Mouse (Mus musculus): ENCODE measurements around the gene Tnfrsf25.
A peak's percentile ranks its signal among the peaks of the same experiment; 100 is the strongest.

Tnfrsf25 gene

DNA sequence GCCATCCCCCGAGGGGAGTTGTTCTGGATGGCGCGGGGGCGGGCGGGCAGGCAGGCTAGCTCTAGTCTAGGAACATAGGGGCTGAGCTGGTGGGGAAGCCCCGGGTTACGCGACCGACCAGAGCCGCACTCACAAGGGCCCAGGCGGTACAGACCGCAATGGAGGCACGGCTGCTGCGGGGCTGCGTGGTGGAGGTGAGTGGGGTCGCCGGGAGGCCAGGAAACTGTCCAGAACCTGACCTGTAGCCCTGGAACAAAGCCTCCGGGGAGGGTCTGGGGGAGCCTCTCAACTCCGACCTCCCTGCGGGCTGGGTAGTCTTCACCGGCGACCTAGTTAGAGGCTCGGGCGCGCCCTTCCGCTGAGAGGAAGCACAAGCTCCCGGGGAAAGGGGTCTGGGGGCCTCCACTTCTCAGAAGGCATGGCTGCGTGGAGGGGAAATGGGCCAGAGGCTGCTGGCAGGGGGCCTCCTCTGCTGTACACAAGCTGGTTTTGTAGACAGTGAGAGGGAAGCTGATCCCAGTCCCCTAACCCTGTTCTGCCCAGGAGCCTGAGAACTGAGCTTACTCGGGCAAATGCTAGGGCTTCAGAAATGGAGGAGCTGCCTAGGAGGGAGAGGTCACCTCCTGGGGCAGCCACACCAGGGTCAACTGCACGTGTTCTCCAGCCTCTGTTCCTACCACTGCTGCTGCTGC lies at the start of gene Tnfrsf25:
Gene Tnfrsf25, plus strand, starts transcription at position 14 of the 692 bp plus-strand sequence.
- DNase-seq (ENCODE audit: low spot score), result no peak

DNA sequence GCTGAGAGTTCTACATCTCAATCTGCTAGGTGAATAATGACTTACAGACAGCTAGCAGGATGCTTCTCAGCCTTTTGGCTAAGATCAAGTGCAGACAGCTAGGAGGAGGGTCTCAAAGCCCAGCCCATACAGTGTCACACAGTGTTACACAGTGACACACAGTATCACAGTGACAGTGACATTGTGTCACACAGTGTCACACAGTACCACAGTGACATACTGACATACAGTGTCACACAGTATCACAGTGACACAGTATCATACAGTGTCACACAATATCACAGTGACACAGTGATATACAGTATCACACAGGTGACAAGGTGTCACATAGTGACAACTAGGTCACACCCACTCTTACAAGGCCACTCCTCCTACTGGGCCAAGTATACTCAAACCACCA lies 48.5 kb upstream of the Tnfrsf25 start:
- DNase-seq (ENCODE audit: low spot score), result no peak

DNA sequence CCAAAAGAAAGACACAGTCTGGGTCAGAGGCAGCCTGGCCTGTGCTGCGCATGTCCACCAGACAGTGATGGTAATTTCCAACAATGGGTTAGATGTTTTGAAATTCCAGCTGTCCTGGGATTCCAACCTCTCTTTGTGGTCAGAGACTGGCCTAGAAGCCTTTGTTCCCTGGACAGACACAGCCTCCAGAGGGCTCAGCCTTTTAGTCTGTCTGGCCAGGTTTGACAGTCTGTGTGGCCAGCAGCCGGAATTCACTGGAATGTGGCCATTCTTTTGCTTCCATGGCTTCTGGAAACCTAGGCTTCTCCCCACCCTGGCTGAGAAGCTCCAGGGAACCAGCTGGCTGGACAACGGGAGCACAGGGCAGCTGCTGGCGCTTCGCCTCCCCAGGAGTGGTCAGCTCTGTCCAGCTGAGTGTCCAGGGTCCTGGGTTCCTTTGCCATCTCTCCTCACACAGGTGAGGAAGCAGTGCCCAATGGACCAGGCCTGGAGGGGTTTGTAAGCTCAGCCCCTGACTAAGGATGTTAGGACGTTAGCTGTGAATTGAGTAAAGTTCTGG lies 47.5 kb upstream of the Tnfrsf25 start:
- no peak for DNase-seq (ENCODE audit: low spot score)

DNA sequence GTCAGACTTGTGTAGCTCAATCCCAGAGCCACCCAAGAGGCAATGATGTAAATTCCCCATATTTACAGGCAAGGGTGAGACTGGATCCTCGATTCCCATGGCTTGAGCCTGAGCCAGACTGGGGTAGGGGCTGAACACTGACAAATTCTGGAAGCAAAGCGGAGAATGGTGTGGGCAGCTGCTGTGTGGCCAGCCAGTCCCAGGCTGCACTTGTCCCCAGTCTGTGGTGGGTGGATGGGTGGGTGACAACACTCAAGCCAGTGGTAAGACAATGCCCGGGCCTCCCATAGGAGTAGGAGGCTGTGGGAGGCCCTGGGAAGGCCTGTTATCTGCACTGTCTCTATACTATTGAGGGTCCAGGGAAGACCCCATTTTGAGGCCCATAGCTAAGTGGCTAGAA lies 46.5 kb upstream of the Tnfrsf25 start:
- no peak for DNase-seq (ENCODE audit: low spot score)

DNA sequence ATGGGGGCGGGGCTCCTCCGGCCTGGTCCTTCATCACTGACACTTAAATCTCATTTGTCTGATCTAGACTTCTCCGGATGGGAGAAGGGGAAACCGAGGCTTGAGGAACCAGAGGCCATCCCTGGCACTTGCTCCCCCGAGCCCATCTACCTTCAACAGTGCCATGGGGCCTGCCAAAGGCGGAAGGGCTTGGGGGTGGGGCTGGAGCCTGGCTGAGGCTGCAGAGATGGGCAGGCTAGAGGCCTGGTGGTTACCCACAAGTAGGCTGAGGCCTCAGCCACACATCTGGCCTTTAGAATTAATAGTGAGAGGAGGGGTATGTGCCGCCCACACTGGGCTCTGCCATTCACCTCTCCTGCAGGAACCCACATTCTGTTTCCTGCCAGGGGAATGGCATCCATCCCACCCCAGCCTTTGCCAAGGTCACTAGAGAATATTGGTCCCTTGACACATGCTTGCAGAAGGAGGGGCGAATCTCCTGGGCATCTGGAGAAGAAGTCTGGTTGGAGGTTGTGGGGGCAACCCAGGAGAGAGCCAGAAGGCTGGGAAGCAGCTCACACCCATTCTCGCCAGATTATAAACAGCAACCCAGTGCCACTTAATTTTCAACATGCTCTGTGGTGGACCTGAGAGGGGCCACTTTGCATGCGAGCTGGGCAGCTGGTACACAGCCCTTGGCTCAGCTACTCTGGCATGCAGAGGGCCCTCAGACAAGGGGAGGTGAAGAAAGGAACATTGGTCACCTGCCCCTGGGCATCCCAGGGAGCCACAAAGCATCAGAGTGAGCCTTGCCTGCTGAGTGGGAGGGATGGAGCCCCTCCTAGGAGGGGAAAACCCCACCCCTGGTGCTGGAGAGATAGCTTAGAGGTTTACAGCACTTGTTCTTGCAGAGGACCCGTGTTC lies 45.0 kb upstream of the Tnfrsf25 start:
- DNase-seq (ENCODE audit: low spot score), result no peak

DNA sequence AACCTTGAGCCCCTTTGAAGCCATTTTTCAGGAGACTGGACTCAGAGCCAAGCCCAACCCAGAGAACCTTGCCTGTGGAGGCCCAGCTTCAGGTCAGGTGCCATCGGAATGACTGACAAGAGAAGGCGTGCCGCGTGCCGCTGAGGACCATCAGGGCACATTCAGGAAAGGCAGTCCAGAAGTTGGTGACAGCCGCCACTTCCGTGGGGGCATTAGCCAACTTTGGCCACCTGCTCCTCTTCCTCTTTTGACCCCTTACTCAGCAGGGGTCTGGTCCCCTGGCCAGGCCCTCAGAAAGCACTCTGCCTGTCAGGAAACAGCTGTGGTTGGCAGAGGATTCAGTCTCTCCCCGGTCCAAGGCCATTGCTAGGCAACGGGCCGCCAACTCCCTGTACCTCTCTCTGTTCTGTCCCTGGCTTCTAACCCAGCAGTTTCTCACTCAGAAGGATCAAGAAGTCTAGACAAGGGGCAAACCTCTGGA lies 43.6 kb upstream of the Tnfrsf25 start, which contains the start of gene Plekhg5:
Gene Plekhg5, plus strand, starts transcription at position 378 of the 481 bp plus-strand sequence.
- no peak for DNase-seq (ENCODE audit: low spot score)

DNA sequence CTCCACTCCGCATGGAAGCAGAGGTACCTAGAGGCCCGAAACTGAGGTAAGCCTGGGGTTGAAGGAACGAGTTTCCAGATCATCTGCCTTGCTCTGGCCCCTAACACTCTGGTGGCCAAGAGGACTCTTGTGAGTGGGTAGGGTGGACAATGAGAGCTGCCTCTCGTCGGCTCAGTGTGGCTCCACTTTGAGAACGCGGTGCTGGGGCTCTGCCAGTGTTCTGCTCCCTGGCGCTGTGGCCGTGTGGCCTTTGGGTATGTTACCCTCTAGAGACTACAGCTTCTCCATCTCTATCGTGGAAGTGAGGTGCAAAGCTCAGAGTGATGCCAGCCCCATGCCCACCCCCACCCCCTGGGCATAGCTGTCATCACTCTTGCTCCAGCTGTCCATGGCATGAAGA lies 43.1 kb upstream of the Tnfrsf25 start:
- DNase-seq (ENCODE audit: low spot score), result no peak

DNA sequence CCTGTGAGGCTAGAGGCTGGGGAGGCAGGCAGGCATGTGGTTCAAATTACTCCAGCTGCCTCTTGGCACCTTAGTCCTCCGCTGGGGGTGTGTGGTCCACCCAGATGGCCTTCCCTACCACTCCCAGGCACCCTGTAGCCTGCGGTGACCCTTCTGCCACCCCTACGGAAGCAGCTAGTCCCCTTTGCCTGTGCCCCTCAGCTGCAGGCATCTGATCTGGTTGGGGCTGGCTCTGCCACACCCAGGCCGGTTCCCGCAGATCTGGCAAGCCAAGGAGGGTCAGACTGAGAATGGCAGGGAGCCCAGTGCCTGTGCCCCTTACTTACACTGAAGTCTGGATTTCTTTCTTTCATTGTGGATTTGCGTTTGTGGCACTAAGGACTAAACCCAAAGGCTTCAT lies 42.0 kb upstream of the Tnfrsf25 start:
- no peak for DNase-seq (ENCODE audit: low spot score)

DNA sequence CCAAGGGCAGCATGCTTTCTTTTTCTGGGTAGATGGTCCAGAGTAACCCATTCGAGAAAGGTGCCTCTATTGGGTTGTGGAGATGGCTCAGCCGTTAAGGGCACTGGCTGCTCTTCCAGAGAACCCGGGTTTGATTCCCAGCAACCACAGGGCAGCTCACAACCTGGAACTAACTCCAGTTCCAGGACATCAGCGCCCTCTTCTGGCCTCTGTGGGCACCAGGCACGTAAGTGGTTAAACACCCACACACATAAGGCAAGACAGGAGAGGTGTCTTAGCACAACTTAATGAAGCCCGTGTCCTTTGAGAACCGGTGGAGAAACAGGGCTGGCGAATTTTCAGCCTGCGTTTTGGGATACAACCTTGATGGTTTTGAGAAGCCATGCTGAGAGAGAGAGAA lies 41.2 kb upstream of the Tnfrsf25 start:
- DNase-seq (ENCODE audit: low spot score), result no peak

DNA sequence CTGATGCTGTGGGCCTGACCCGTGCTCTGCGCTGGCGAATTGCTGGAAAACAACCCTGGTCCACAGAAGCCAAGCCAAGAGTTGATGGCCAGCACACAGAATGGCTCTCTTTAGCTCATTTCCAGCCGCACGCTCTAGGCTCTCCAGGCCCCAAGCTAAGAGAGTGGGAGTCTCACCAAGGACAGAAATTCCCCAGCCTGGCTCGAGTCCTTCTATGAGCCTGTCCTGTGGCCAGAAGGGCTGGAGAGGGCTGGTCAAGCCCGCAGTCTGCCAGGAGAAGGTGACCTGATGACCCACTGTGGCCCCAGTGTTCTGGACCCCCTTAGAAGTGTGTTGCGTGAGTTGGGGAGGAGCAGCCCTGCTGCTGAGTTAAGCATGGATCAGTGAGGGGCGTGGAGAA lies 38.5 kb upstream of the Tnfrsf25 start:
- DNase-seq (ENCODE audit: low spot score), result no peak

DNA sequence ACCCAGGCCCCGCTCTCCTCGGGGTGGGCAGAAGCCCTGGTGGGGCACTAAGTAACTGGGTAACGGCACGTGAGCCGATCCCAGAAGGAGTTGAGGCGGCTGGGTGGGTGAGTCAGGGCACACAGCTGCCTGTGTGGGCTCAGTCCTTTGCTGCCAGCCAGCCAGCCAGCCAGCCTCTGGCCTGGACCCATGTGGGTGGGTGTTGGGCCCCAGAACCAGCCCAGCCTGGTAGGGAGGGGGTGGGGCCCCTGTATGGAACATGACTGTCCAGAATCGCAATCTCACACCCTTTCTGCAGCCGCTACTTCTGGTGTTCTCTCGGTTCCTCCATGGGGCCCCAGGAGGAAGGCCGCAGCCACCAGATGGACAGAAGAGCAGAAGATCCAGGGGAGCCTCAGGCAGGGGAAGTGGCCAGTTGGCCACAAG lies 37.6 kb upstream of the Tnfrsf25 start:
- DNase-seq (ENCODE audit: low spot score), result no peak

DNA sequence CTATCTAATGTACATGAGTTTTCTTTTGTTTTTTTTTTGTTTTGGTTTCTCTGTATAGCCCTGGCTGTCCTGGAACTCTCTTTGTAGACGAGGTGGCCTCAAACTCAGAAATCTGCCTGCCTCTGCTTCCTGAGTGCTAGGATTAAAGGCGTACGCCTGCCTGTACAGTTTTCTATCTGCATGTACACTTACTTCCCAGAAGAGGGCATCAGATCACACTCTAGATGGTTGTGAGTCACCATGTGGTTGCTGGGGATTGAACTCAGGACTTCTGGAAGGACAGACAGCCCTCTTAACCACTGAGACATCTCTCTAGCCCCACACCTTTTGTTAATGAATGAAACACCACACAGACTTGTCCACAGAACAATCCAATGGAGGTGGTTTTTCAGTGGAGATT lies 36.5 kb upstream of the Tnfrsf25 start:
- no peak for DNase-seq (ENCODE audit: low spot score)

DNA sequence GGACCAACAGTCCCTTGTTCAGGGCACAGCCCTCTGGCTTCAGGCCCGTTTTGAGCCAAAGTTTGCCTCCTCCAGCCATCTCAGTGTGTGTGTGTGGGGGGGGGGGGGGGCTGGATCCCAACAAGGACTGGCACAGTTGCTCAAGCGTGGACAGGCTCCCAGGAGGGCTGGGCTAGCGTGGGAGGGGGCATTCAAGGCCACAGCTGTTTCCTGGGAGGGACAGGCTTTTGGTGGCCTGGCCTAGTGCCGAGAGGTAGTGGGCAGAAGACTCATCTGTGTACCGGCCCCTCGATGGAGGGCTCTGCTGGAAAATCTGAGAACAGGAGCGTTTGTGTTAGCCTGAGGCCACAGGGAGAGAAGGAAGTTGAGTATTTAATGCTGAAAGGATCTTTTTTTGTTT lies 35.8 kb upstream of the Tnfrsf25 start:
- DNase-seq (ENCODE audit: low spot score), result no peak

DNA sequence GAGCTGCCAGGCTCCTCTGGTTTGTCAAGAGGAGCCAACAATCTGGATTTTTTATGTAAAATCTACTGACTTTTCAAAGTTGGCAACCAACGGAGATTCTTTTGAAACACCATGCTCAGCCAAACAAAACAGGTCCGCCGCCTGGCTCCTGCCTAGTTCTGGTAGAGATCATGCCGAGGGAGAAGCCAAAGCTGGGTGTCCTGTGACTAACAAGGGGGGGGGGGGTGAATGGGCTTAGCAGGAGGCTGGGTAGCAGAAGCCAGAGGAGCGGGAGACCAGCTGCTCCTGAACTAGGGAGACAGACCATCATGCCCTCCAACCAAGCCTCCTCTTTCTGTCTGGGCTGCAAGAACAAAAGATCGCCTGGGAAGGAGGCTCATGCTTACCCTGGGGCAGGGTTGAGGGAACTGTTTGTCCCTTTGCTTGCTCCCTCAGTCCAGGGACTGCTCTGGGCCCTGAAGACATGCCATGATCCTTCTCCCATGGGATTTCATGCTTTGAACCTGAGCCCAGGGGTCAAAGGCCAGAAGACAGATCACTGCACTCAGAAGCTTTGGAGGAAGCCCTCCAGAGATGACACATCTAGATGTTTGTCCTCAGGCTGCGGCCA lies 32.0 kb upstream of the Tnfrsf25 start:
- no peak for DNase-seq (ENCODE audit: low spot score)

DNA sequence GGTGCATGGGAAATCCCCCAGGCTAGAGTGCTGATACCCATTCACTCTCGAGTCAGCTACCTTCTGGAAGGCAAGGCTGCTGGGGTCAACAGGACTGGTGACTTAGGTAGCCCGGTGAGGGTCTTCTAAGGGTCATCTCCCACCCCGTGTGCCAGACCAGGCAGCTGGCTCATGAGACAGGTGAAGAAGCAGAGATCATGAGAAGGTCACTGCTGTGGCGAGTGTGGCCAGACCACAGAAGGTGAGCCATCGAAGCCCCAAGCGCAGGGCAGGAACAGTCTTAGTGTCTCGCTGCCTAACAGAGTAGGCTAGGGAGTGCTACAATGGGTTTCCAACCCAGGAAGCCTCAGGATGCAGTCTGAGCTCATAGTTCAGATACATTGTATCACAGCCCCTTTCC lies 31.1 kb upstream of the Tnfrsf25 start:
- DNase-seq (ENCODE audit: low spot score), result no peak

DNA sequence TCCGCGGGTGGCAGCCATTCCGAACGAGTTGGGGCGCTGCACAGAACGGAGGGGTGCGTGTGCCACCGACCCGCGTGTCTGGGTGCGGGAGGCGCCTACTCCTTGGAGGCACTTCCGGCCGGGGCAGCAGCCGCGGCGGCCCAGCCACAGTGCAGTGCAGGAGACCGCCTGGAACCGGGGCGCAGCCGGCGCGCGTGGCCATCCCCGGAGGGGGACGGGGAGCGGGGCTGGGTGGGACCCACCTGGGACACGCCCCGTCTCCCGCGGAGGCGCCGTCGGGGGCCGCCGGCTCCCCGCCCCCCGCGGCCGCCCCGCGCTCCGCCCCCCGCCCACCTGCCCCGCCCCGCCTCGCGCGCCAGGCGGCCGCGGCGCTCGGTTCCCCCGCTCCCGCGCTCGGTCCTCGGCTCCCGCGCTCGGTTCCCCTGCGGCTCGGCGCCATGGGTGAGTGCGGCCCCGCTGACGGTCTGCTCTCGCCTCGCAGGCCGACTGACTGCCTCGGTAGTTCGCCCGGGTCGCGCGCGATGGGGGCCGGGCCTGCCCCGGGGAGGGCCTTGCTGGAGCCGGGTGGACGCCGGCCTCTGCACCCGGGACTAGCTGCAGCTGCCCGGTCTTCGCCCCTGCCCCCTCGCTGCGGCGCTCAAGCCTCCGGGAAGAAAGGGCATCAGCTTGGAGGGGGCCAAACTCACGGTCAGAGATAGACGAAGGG lies 29.1 kb upstream of the Tnfrsf25 start:
- DNase-seq (ENCODE audit: low spot score), result no peak

DNA sequence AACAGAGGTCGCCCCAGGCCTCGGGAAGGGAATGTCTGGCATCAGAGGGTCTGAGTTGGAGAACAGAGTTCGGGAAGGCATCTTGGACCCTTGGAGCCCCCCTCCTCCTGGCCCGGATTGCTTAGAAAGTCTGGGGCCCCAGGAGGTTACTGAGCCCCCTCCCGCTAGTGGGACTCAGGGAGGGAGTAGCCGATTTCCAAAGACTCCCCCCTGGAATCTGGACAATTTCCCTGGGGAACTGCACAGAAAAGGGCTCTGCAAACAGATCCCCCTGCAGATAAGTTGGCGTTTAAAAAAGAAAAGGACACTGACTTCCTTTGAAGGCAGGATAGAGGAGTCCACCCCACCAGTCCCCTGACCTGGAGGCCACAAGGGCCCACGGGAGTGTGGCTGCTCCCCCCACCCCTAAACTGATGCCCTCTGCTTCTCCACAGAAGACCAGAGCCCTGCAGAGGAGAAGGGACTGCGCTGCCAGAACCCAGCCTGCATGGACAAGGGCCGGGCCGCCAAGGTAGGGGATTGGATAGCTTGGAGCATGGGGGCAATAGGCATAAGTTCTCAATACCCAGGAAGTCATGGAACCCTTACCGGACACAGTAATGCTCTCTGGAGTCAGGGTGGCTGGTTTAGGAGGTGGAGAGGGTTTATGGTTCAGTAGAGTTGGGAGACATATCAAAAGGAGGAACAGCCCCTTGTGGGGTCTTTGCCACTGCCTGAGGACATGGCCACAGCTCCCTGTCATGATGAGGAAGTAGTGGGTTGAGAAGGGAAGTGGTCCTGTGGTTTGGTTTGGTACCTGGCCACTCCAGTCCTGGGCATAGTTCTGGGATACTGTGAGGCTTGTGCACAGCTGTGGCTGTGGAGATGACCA lies 28.3 kb upstream of the Tnfrsf25 start:
- no peak for DNase-seq (ENCODE audit: low spot score)

DNA sequence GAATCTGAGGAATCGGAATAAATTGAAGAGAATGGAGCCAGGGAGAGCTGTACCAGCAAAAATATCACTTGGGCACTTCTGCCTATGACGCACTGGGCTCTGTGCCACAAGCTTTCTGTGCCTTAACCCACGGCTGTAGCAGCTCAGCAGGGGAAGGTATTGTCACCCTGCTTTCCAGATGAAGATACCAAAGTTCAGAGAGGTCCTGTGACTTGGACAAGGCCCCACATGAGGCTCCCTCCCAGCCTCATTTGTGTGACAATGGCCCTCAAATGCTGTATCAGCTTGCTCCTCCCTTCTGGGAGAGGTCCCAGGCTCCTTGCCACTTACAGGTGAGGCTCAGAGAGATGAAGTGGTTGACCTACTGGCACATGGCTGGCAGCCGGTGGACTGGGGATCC lies 27.6 kb upstream of the Tnfrsf25 start:
- DNase-seq (ENCODE audit: low spot score), result no peak

DNA sequence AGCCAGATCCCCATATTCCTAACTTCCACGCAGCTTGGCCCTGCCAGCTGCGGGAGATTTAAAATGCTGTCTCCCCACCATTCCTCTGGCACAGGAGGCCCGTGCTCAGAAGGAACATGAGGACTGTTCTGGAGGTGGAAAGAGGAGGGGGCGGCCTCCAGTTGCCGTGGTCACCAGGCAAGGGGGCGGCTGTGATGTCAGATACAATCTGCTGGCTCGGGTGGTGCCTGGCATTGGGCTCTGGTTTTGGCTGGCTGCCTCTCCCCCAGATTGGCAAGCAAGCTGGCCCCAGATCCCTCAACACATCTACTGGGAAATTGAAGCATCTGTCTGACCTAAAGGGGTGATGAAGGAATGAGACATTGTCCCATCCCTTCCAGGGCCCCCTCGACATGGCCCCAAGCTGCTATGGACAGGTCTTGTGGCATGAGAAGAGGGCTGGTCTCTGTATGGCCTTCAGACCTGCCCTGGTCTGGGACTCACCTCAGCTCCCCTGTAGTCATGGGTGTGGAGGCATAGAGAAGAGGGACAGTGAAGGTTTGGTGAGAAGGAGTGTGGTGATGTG lies 27.1 kb upstream of the Tnfrsf25 start:
- peak; percentile 67 for DNase-seq (ENCODE audit: low spot score)

DNA sequence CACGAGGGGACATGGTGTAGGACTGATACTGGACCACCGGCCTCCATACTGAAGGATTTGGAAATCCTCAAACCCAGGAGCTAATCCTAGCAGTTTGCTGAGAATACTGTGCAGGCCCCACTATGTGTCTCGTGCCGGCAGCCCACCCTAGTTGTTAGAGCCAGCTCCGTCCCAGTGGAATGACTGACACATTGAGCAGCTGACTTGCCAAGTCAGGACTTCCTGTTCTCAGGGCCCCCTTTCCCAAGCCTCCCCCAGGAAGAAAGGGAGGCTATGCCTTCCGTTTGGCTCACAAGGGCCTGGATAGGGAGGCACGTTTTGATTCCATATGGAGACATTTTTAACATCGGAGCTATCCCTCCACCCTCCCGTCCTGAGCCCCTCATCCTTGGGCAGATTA lies 25.5 kb upstream of the Tnfrsf25 start:
- no peak for DNase-seq (ENCODE audit: low spot score)
